Mouse (Mus musculus) erythroblast, embryonic 14.5 days (primary cell): ENCODE results near the gene Frmd7. TPM values are rescaled to one million over a fixed set of nuclear protein-coding genes. Genes with fewer than 3 reads are reported as not detected.

Experiments used
- H3K27me3 ChIP-seq: 2 replicates; pipeline ENCODE4 v1.6.1; 2012; ENCODE audit warnings: inconsistent platforms; ENCODE audit not compliant: control insufficient read depth
- H3K36me3 ChIP-seq: 2 replicates; pipeline ENCODE4 v1.6.1; 2012; ENCODE audit warnings: mild to moderate bottlenecking, inconsistent platforms; ENCODE audit not compliant: control insufficient read depth
- H3K4me1 ChIP-seq: 2 replicates; pipeline ENCODE4 v1.6.1; 2012; ENCODE audit warnings: inconsistent platforms; ENCODE audit not compliant: control insufficient read depth
- H3K4me3 ChIP-seq: replicated peaks from 2 replicates; pipeline ENCODE3; 2012; ENCODE audit warnings: moderate library complexity, mild to moderate bottlenecking, inconsistent platforms
- H3K9me3 ChIP-seq: 2 replicates; pipeline ENCODE4 v1.6.1; 2012; ENCODE audit warnings: low read length, inconsistent platforms, mixed read lengths; ENCODE audit not compliant: control insufficient read depth
- GATA1 ChIP-seq: IDR thresholded peaks from 2 replicates; pipeline ENCODE4 v1.6.1; 2012; ENCODE audit warnings: low read length, inconsistent platforms, mixed read lengths
- TAL1 ChIP-seq: IDR thresholded peaks from 3 replicates; pipeline ENCODE4 v1.6.1; 2012; ENCODE audit warnings: low read length, inconsistent platforms, mixed read lengths
- polyA plus RNA-seq: library from polyadenylated mRNA; stranded (reverse); fragments of >175 nt; gene quantifications from 2 replicates; pipeline ENCODE4 v1.2.3, GENCODE M21; 2012

Gene Frmd7
- polyA plus RNA-seq, 1 experiment = not detected

GRCm38 (mm10) chrX:50903497-50903896 lies 39.0 kb downstream of the Frmd7 start:
- no peaks in the 10 kb centered on the region for H3K9me3 ChIP-seq
- H3K27me3 ChIP-seq = no peaks in the 10 kb centered on the region; the same call in 1 of the 2 replicates
- no peaks in the 10 kb centered on the region for H3K36me3 ChIP-seq
- TF ChIP-seq GATA1 (no peak), TAL1 (no peak)
- H3K4me1 ChIP-seq = no peaks in the 10 kb centered on the region
- H3K4me3 ChIP-seq = no peak overlapping the region

GRCm38 (mm10) chrX:50887999-50888398 lies 54.5 kb downstream of the Frmd7 start:
- Histone ChIP-seq H3K4me3 (no peak overlapping the region), H3K9me3 (no peaks in the 10 kb centered on the region), H3K27me3 (no peaks in the 10 kb centered on the region), H3K4me1 (no peaks in the 10 kb centered on the region), H3K36me3 (no peaks in the 10 kb centered on the region)
- TF ChIP-seq TAL1 (no peak), GATA1 (no peak)

GRCm38 (mm10) chrX:50874246-50875002 lies 68.1 kb downstream of the Frmd7 start:
- Histone ChIP-seq H3K4me3 (no peak overlapping the region), H3K4me1 (no peaks in the 10 kb centered on the region), H3K27me3 (no peaks in the 10 kb centered on the region), H3K36me3 (no peaks in the 10 kb centered on the region), H3K9me3 (no peaks in the 10 kb centered on the region)
- TF ChIP-seq GATA1 (no peak), TAL1 (no peak)

- H3K9me3 ChIP-seq = no peaks in the 10 kb centered on the region
- H3K4me1 ChIP-seq = no peaks in the 10 kb centered on the region
- no peaks in the 10 kb centered on the region for H3K36me3 ChIP-seq
- H3K27me3 ChIP-seq = no peaks in the 10 kb centered on the region
- no peak overlapping the region for H3K4me3 ChIP-seq
- TF ChIP-seq GATA1 = no peak
- TF ChIP-seq TAL1 = no peak
Observed at GRCm38 (mm10) chrX:50864734-50865133, 77.8 kb downstream of the Frmd7 start.

GRCm38 (mm10) chrX:50863771-50864170 lies 78.7 kb downstream of the Frmd7 start:
- no peak overlapping the region for H3K4me3 ChIP-seq
- no peaks in the 10 kb centered on the region for H3K4me1 ChIP-seq
- H3K27me3 ChIP-seq = no peaks in the 10 kb centered on the region
- no peak for TF ChIP-seq TAL1
- no peak for TF ChIP-seq GATA1
- no peaks in the 10 kb centered on the region for H3K36me3 ChIP-seq
- no peaks in the 10 kb centered on the region for H3K9me3 ChIP-seq

GRCm38 (mm10) chrX:50850428-50851184 lies 91.9 kb downstream of the Frmd7 start:
- no peaks in the 10 kb centered on the region for H3K27me3 ChIP-seq
- H3K9me3 ChIP-seq = no peaks in the 10 kb centered on the region
- no peak overlapping the region for H3K4me3 ChIP-seq
- no peaks in the 10 kb centered on the region for H3K36me3 ChIP-seq
- TF ChIP-seq GATA1 = no peak
- no peak for TF ChIP-seq TAL1
- H3K4me1 ChIP-seq = no peaks in the 10 kb centered on the region

Other genes starting within 250 kb of the Frmd7 start
- 0.09 TPM in 1 of 2 replicates, not detected in the other for gene Stk26, start 101.7 kb downstream of the Frmd7 start, polyA plus RNA-seq
- gene Rap2c, start 75.3 kb upstream of the Frmd7 start, polyA plus RNA-seq = 0.02 and 0.06 TPM in 2 replicates